Mouse (Mus musculus) hindbrain, embryonic 15.5 days (tissue): ENCODE data around the gene Rsbn1. TPM values are rescaled to one million over a fixed set of nuclear protein-coding genes. Genes with fewer than 3 reads are reported as not detected.

Experiments used
- ATAC-seq: fragments of 200-750 bp; cut with Nextera tagmentation; 2 replicates; pipeline ENCODE4 v1.8.0; 2017; ENCODE audit warnings: low read depth, moderate number of reproducible peaks, moderate TSS enrichment; ENCODE audit not compliant: low FRiP score
- H3K27ac ChIP-seq: fragments of 300-500 bp; sonication (generic); replicated peaks from 2 replicates; pipeline ENCODE4 v1.5.1; 2015; ENCODE audit warnings: mild to moderate bottlenecking, inconsistent platforms
- H3K27me3 ChIP-seq: fragments of 300-500 bp; sonication (generic); 2 replicates; pipeline ENCODE4 v1.6.1; 2015; ENCODE audit warnings: control low read depth, inconsistent platforms
- H3K36me3 ChIP-seq: fragments of 300-500 bp; sonication (generic); 2 replicates; pipeline ENCODE4 v1.6.1; 2015; ENCODE audit warnings: control low read depth, inconsistent platforms
- H3K4me1 ChIP-seq: fragments of 300-500 bp; sonication (generic); replicated peaks from 2 replicates; pipeline ENCODE4 v1.6.1; 2015; ENCODE audit warnings: control low read depth, inconsistent platforms
- H3K4me2 ChIP-seq: fragments of 300-500 bp; sonication (generic); 2 replicates; pipeline ENCODE4 v1.6.1; 2015; ENCODE audit warnings: moderate library complexity, mild to moderate bottlenecking, inconsistent platforms
- H3K4me3 ChIP-seq: fragments of 300-500 bp; sonication (generic); 2 replicates; pipeline ENCODE4 v1.5.1; 2015; ENCODE audit warnings: mild to moderate bottlenecking, inconsistent platforms
- H3K9ac ChIP-seq: fragments of 300-500 bp; sonication (generic); 2 replicates; pipeline ENCODE4 v1.6.1; 2015; ENCODE audit warnings: inconsistent platforms
- H3K9me3 ChIP-seq: fragments of 300-500 bp; sonication (generic); 2 replicates; pipeline ENCODE4 v1.6.1; 2016; ENCODE audit warnings: control low read depth, inconsistent platforms
- WGBS: fragments of 180-500 bp; shearing (Covaris S2); methylation state at CpG from one replicate; pipeline ENCODE4 v1.1.7; 2015; 5-methylcytosine and 5-hydroxymethylcytosine counted together
- polyA plus RNA-seq: library from polyadenylated mRNA; unstranded; fragments of >200 nt; fragmentation: Nextera tagmentation; extraction: Ambion mirVana; gene quantifications from 2 replicates; pipeline ENCODE4 v1.2.1, GENCODE M21; 2015

Rsbn1 gene
- polyA plus RNA-seq, 1 experiment from 2014 or later, result 20.2 TPM

- peak overlapping the region; percentile 94 for H3K27ac ChIP-seq
- WGBS, result 14% methylated on average over 2 of the region's 2 CpGs
- H3K4me3 ChIP-seq, result peak overlapping the region; percentile 71
- H3K27me3 ChIP-seq, result no peaks in the 10 kb centered on the region
- no peak for ATAC-seq
- H3K4me1 ChIP-seq, result peaks cover 21% of the 10 kb centered on the region
- H3K9me3 ChIP-seq, result no peaks in the 10 kb centered on the region
- H3K4me2 ChIP-seq, result peak overlapping the region; percentile 71
- peak overlapping the region; percentile 98 for H3K9ac ChIP-seq
- H3K36me3 ChIP-seq, result peaks cover 16% of the 10 kb centered on the region
These were observed 53.3 kb downstream of the Rsbn1 start for GRCm38 (mm10) chr3:103967231-103967630.

- H3K4me1 ChIP-seq, result peaks cover 21% of the 10 kb centered on the region
- H3K9me3 ChIP-seq, result no peaks in the 10 kb centered on the region
- ATAC-seq, result peak; percentile 96
- H3K4me2 ChIP-seq, result peak within 1 kb of the TSS; percentile 71
- H3K4me3 ChIP-seq, result peak within 1 kb of the TSS; percentile 71
- no peaks in the 10 kb centered on the region for H3K27me3 ChIP-seq
- H3K9ac ChIP-seq, result peak within 1 kb of the TSS; percentile 98
- WGBS, result under 1% methylated on average over 70 of the region's 70 CpGs
- peak within 1 kb of the TSS; percentile 94 for H3K27ac ChIP-seq
- H3K36me3 ChIP-seq, result peaks cover 14% of the 10 kb centered on the region
These were observed 54.2 kb downstream of the Rsbn1 start, which contains the start of gene Phtf1 for GRCm38 (mm10) chr3:103967861-103968691. TSS of gene Phtf1 (plus strand) at chr3:103968110.

GRCm38 (mm10) chr3:103968701-103969100, 54.8 kb downstream of the Rsbn1 start:
- WGBS, result 2% methylated on average over 22 of the region's 24 CpGs
- peak overlapping the region; percentile 94 for H3K27ac ChIP-seq

GRCm38 (mm10) chr3:103971157-103971556, 57.2 kb downstream of the Rsbn1 start:
- Histone ChIP-seq H3K36me3 (peaks cover 13% of the 10 kb centered on the region), H3K27me3 (no peaks in the 10 kb centered on the region), H3K9ac (no peak overlapping the region), H3K4me3 (no peak overlapping the region), H3K4me2 (no peak overlapping the region), H3K27ac (no peak overlapping the region), H3K4me1 (peaks cover 21% of the 10 kb centered on the region), H3K9me3 (no peaks in the 10 kb centered on the region)
- 99% methylated on average over 2 of the region's 2 CpGs for WGBS
- no peak for ATAC-seq

More at GRCm38 (mm10) chr3:103968701-103969100, 54.8 kb downstream of the Rsbn1 start:
- peak overlapping the region; percentile 71 for H3K4me3 ChIP-seq
- no peaks in the 10 kb centered on the region for H3K9me3 ChIP-seq
- H3K4me2 ChIP-seq, result peak overlapping the region; percentile 71
- peak; percentile 88 for ATAC-seq
- peak overlapping the region; percentile 98 for H3K9ac ChIP-seq
- peaks cover 14% of the 10 kb centered on the region for H3K36me3 ChIP-seq
- H3K4me1 ChIP-seq, result peaks cover 21% of the 10 kb centered on the region
- no peaks in the 10 kb centered on the region for H3K27me3 ChIP-seq

GRCm38 (mm10) chr3:103984556-103984955, 70.6 kb downstream of the Rsbn1 start:
- H3K4me3 ChIP-seq, result no peak overlapping the region
- no peak overlapping the region for H3K9ac ChIP-seq
- peaks cover 46% of the 10 kb centered on the region for H3K36me3 ChIP-seq
- WGBS, result 76% methylated on average over 4 of the region's 4 CpGs
- no peak overlapping the region for H3K4me2 ChIP-seq
- no peaks in the 10 kb centered on the region for H3K4me1 ChIP-seq
- no peak for ATAC-seq
- no peaks in the 10 kb centered on the region for H3K9me3 ChIP-seq
- no peak overlapping the region for H3K27ac ChIP-seq
- no peaks in the 10 kb centered on the region for H3K27me3 ChIP-seq

- no peak for ATAC-seq
- H3K9me3 ChIP-seq, result no peaks in the 10 kb centered on the region
- H3K36me3 ChIP-seq, result peaks cover 52% of the 10 kb centered on the region
- WGBS, result 100% methylated on average over 2 of the region's 2 CpGs
- H3K4me3 ChIP-seq, result no peak overlapping the region
- H3K4me2 ChIP-seq, result no peak overlapping the region
- no peaks in the 10 kb centered on the region for H3K27me3 ChIP-seq
- no peaks in the 10 kb centered on the region for H3K4me1 ChIP-seq
- no peak overlapping the region for H3K9ac ChIP-seq
- H3K27ac ChIP-seq, result no peak overlapping the region
These were observed 71.3 kb downstream of the Rsbn1 start for GRCm38 (mm10) chr3:103985194-103985593.

GRCm38 (mm10) chr3:103987831-103988432, 74.0 kb downstream of the Rsbn1 start:
- WGBS, result 67% methylated on average over 5 of the region's 5 CpGs
- no peak for ATAC-seq
- H3K9me3 ChIP-seq, result no peaks in the 10 kb centered on the region
- H3K9ac ChIP-seq, result no peak overlapping the region
- no peak overlapping the region for H3K4me2 ChIP-seq
- H3K4me3 ChIP-seq, result no peak overlapping the region
- H3K27ac ChIP-seq, result no peak overlapping the region
- no peaks in the 10 kb centered on the region for H3K4me1 ChIP-seq
- H3K27me3 ChIP-seq, result no peaks in the 10 kb centered on the region
- H3K36me3 ChIP-seq, result peaks cover 70% of the 10 kb centered on the region

GRCm38 (mm10) chr3:103989352-103989751, 75.4 kb downstream of the Rsbn1 start:
- H3K36me3 ChIP-seq, result peaks cover 64% of the 10 kb centered on the region
- ATAC-seq, result no peak
- WGBS, result 93% methylated on average over 4 of the region's 4 CpGs

GRCm38 (mm10) chr3:103991271-103991670, 77.4 kb downstream of the Rsbn1 start:
- H3K27ac ChIP-seq, result no peak overlapping the region
- WGBS, result 95% methylated on average over 3 of the region's 3 CpGs
- H3K4me1 ChIP-seq, result no peaks in the 10 kb centered on the region

More at GRCm38 (mm10) chr3:103989352-103989751, 75.4 kb downstream of the Rsbn1 start:
- H3K4me3 ChIP-seq, result no peak overlapping the region
- H3K4me1 ChIP-seq, result no peaks in the 10 kb centered on the region
- H3K27ac ChIP-seq, result no peak overlapping the region
- H3K27me3 ChIP-seq, result no peaks in the 10 kb centered on the region
- H3K9ac ChIP-seq, result no peak overlapping the region
- H3K9me3 ChIP-seq, result no peaks in the 10 kb centered on the region
- no peak overlapping the region for H3K4me2 ChIP-seq

GRCm38 (mm10) chr3:103998724-103999123, 84.8 kb downstream of the Rsbn1 start:
- WGBS, result 90% methylated on average over 4 of the region's 4 CpGs
- H3K27ac ChIP-seq, result no peak overlapping the region
- H3K27me3 ChIP-seq, result no peaks in the 10 kb centered on the region
- no peaks in the 10 kb centered on the region for H3K9me3 ChIP-seq
- no peak overlapping the region for H3K4me3 ChIP-seq
- H3K36me3 ChIP-seq, result peaks cover 46% of the 10 kb centered on the region
- no peak for ATAC-seq
- H3K9ac ChIP-seq, result no peak overlapping the region
- no peaks in the 10 kb centered on the region for H3K4me1 ChIP-seq
- no peak overlapping the region for H3K4me2 ChIP-seq

More at GRCm38 (mm10) chr3:103991271-103991670, 77.4 kb downstream of the Rsbn1 start:
- Histone ChIP-seq H3K36me3 (peaks cover 66% of the 10 kb centered on the region), H3K9me3 (no peaks in the 10 kb centered on the region), H3K4me2 (no peak overlapping the region), H3K27me3 (no peaks in the 10 kb centered on the region), H3K4me3 (no peak overlapping the region), H3K9ac (no peak overlapping the region)
- ATAC-seq, result no peak

- no peak overlapping the region for H3K4me3 ChIP-seq
- H3K27ac ChIP-seq, result no peak overlapping the region
- H3K9ac ChIP-seq, result no peak overlapping the region
- no peaks in the 10 kb centered on the region for H3K27me3 ChIP-seq
- no peak; the same call in 1 of the 2 replicates for ATAC-seq
- no peak overlapping the region for H3K4me2 ChIP-seq
- no peaks in the 10 kb centered on the region for H3K9me3 ChIP-seq
- WGBS, result 68% methylated on average over 8 of the region's 8 CpGs
- 0 out of 2 replicates have a peak, but pooled peaks cover 3% of the 10 kb centered on the region for H3K4me1 ChIP-seq
- H3K36me3 ChIP-seq, result peaks cover 39% of the 10 kb centered on the region
These were observed 93.1 kb downstream of the Rsbn1 start for GRCm38 (mm10) chr3:104006896-104007466.

GRCm38 (mm10) chr3:104007479-104007878, 93.6 kb downstream of the Rsbn1 start:
- peak; percentile 48; the same call in 1 of the 2 replicates for ATAC-seq
- Histone ChIP-seq H3K4me3 (no peak overlapping the region), H3K36me3 (peaks cover 39% of the 10 kb centered on the region), H3K27me3 (no peaks in the 10 kb centered on the region), H3K4me2 (no peak overlapping the region), H3K4me1 (0 out of 2 replicates have a peak, but pooled peaks cover 3% of the 10 kb centered on the region), H3K27ac (no peak overlapping the region), H3K9ac (no peak overlapping the region), H3K9me3 (no peaks in the 10 kb centered on the region)
- WGBS, result 52% methylated on average over 8 of the region's 8 CpGs
